Mouse (Mus musculus) lung, adult 2 months (tissue): Measurements from ENCODE around the gene Pnp. TPM values are rescaled to one million over a fixed set of nuclear protein-coding genes. Genes with fewer than 3 reads are reported as not detected.
"Not testable (repeated sequence)": the region's sequence is repeated elsewhere in the genome, so short reads cannot be mapped to it uniquely, and the experiment has no call there.

Experiments used
- DNase-seq: peaks from one replicate; pipeline ENCODE4 v3.0.0; 2022
- H3K4me1 ChIP-seq: fragments of 200-500 bp; 2 replicates; pipeline ENCODE4 v1.6.1; 2011; ENCODE audit warnings: low read length; ENCODE audit not compliant: control insufficient read depth, insufficient read depth
- H3K4me3 ChIP-seq: fragments of 200-500 bp; replicated peaks from 2 replicates; pipeline ENCODE3; 2011; ENCODE audit warnings: low read depth, mild to moderate bottlenecking, control low read depth, low read length; ENCODE audit errors: extremely low read depth
- CTCF ChIP-seq: fragments of 200-500 bp; IDR thresholded peaks from 2 replicates; pipeline ENCODE4 v1.5.1; 2011; ENCODE audit warnings: mild to moderate bottlenecking, low read length, control low read depth; ENCODE audit not compliant: insufficient read depth
- POLR2A ChIP-seq: fragments of 200-500 bp; IDR thresholded peaks from 2 replicates; pipeline ENCODE4 v1.6.1; 2011; ENCODE audit warnings: low read depth, mild to moderate bottlenecking, control low read depth, low read length, borderline replicate concordance; ENCODE audit errors: extremely low read depth
- WGBS: fragments of 180-500 bp; shearing (Covaris S2); methylation state at CpG from one replicate; pipeline ENCODE4 v1.1.7; 2018; 5-methylcytosine and 5-hydroxymethylcytosine counted together
- polyA plus RNA-seq: library from polyadenylated mRNA; depleted of rRNA; stranded (reverse); fragments of >200 nt; gene quantifications from 2 replicates; pipeline ENCODE4 v1.2.3, GENCODE M21; 2012; rRNA removed

The Pnp gene
- polyA plus RNA-seq, 1 experiment = 35.3 TPM

DNA sequence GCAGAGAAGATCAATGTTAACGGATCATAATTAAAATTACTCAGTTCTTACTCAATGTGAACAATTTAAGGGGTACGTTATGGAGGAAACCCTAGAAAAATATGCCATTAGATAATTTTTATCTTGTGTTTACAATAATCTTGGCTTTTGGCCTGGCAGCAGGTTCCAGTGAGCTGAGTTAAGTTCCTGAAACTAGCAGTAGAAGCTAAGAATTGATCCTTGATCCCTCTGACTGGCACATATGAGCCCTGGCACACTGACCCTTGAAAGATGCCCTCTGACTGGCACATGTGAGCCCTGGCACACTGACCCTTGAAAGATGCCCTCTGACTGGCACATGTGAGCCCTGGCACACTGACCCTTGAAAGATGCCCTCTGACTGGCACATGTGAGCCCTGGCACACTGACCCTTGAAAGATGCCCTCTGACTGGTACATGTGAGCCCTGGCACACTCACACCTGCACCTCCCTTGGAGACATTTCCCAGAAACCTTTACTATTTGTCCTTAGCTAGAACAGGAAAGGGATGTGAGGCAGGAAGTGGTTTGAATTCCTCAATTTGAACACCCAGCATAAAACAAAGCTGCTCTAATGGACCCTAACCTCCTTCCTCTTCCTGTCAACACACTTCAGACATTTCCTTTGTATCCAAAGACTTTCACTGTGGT is 67.3 kb downstream of the Pnp start:
- 43% methylated on average over 2 of the region's 2 CpGs for WGBS
- no peak for DNase-seq
- H3K4me1 ChIP-seq = peaks cover 10% of the 10 kb centered on the region; the same call in 1 of the 2 replicates
- TF ChIP-seq POLR2A (no peak), CTCF (no peak)
- H3K4me3 ChIP-seq = no peak overlapping the region

DNA sequence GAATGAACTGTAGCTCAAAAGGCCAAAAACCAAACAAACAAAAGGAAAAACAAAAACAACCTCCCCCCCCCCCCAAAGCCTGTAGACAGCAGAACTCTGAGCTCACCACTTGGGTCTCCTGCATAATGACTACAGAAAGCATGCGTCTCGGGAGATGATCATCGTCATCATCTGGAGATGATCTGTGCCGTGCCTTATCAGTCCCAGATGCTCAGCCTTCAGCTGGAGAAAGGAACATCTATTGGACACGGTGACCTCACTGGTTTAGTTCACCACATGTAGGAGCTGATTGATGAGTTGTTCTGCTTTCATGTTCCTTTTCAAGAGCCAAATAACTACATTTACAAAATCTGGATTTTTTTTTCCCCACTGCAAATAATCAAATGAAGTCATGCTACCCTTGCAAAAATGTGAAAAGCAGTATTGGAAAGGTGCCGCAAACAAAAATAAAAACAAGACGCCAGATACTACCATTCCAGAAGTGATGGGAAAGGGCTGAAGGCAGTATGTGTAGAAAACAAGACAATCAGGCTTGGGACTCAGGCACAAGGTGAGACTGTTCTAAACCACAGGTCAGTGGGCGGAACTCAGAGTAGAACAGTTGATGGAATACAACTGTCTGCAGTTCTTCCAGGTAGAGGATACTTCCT is 76.4 kb downstream of the Pnp start, which contains the start of gene Rnase10:
TSS of gene Rnase10 (plus strand) at position 600 of the 650 bp plus-strand sequence.
- H3K4me1 ChIP-seq = peaks cover 2% of the 10 kb centered on the region; the same call in 1 of the 2 replicates
- WGBS = 77% methylated on average over 8 of the region's 8 CpGs
- TF ChIP-seq CTCF (no peak), POLR2A (no peak)
- DNase-seq = no peak
- no peak within 1 kb of the TSS for H3K4me3 ChIP-seq

DNA sequence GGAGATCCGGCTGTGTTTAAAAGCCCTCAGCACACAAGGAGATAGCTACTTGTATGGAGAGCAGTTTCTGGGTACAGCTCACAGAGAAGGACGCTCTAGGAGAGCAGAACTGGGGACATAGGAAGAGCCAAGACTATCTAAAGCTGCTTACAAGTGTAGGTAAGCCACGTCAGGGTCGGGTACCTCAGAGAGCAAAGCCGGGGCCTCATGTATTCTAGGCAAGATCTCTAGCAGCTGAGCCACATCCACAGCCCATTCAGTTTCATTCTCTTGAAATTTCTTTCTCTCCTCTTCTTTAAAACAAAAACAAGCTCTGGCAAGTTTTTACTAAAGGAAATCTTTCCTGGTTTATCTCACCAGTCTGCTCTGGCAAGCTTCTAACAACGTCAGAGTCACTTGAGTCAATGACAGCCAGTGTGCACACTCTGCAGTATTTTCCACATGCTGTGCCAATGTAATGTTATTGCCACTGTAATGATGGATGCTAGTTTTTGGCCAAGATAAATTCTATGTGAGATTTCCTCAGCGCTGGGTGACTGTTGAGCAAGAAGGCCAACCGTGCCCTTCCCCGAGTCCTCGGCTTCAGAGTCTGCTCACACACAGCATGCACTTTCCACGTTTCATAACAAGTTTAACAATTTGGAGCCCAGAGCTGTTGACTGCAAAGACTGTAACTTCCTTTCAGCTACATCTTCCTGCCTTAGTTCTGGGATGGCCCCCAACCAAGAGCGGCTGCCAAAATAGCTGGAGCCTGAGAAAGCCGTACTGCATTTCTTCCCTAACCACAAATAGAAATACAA is 77.2 kb downstream of the Pnp start:
- DNase-seq = peak; percentile 20
- WGBS = 32% methylated on average over 13 of the region's 13 CpGs

DNA sequence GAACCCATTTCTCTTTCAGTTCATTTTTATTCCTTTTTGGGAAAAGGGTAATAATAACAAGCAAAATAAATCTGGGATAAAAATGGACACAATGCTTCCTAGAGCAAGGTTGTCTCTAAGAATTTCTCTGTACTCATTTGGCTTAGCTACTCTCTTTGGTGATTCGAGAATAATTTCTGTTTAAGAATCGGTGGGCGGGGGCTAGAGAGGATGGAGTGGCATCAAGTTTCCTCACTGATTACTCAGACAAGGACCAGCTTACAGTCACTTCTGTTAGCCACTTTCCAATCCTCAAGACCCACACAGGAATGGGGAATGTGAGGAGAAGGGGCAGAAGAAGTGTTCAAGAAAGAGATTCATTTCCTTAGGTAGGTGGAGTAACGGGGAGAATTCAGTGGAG is 77.9 kb downstream of the Pnp start:
- DNase-seq = no peak
- TF ChIP-seq CTCF (no peak), POLR2A (no peak)
- H3K4me1 ChIP-seq = peaks cover 2% of the 10 kb centered on the region; the same call in 1 of the 2 replicates
- 53% methylated on average over 4 of the region's 4 CpGs for WGBS
- no peak overlapping the region for H3K4me3 ChIP-seq

More for the DNA sequence above, 77.2 kb downstream of the Pnp start:
- TF ChIP-seq CTCF (no peak), POLR2A (no peak)
- H3K4me1 ChIP-seq = peaks cover 2% of the 10 kb centered on the region; the same call in 1 of the 2 replicates
- no peak overlapping the region for H3K4me3 ChIP-seq

DNA sequence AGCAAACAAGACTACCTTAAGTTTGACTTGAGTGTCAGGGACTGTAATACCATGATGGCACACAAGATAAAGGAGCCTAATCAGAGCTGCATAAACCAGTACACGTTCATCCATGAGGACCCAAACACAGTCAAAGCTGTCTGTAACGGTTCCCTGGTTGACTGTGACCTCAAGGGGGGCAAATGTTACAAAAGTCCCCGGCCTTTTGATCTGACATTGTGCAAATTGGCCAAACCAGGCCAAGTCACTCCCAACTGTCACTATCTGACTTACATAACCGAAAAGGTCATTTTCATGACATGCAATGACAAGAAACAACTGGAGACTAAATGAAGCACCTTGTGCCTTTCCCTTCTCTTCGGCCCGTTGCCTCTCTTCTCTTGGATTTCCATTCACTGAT is 78.7 kb downstream of the Pnp start:
- no peak for TF ChIP-seq CTCF
- no peak for TF ChIP-seq POLR2A
- no peak for DNase-seq
- 76% methylated on average over 6 of the region's 6 CpGs for WGBS
- H3K4me1 ChIP-seq = peaks cover 2% of the 10 kb centered on the region; the same call in 1 of the 2 replicates
- H3K4me3 ChIP-seq = no peak overlapping the region

DNA sequence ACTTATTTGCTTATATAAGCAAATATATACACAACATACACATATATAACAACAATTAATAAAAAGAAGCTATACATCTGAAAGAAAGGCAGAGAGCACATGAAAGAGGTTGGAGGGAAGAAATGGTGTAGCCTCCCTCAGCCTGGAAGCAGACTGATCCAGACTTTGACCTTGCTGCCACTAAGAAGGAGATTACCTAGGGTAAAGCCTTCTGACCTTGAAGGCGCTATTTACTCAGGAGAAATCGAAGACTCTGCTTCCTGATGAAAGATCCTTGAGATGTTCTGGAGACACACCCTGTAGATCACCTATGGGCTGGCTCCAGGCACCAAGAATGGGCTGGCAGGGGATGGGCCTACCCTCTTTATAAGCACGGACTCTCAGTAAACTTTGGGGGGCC is 83.8 kb downstream of the Pnp start:
- not testable (repeated sequence) for DNase-seq, H3K4me1 ChIP-seq, H3K4me3 ChIP-seq
- WGBS = 80% methylated on average over 3 of the region's 3 CpGs

Other genes starting within 250 kb of the Pnp start
- gene Olfr747, start 237.9 kb upstream of the Pnp start, polyA plus RNA-seq = not detected in 2 replicates
- gene Olfr748, start 223.7 kb upstream of the Pnp start, polyA plus RNA-seq = not detected in 2 replicates
- not detected in 2 replicates for gene Olfr749, start 186.0 kb upstream of the Pnp start, polyA plus RNA-seq
- 22.4 and 32.2 TPM in 2 replicates for gene Ttc5, start 145.6 kb upstream of the Pnp start, polyA plus RNA-seq
- not detected in 2 replicates for gene Ccnb1ip1, start 123.3 kb upstream of the Pnp start, polyA plus RNA-seq
- 9.6 and 17.4 TPM in 2 replicates for gene Parp2, start 123.2 kb upstream of the Pnp start, polyA plus RNA-seq
- gene Tep1, start 60.5 kb upstream of the Pnp start, polyA plus RNA-seq = 28.1 and 28.6 TPM in 2 replicates
- 1.4 and 3.7 TPM in 2 replicates for gene Klhl33, start 33.6 kb upstream of the Pnp start, polyA plus RNA-seq
- 104 and 122 TPM in 2 replicates for gene Osgep, start 6.2 kb upstream of the Pnp start, polyA plus RNA-seq
- 12.0 and 23.2 TPM in 2 replicates for gene Apex1, start 6.1 kb upstream of the Pnp start, polyA plus RNA-seq
- gene Pip4p1, start 226 bp upstream of the Pnp start, polyA plus RNA-seq = 99.1 and 111 TPM in 2 replicates
- gene Gm49342, start 13.4 kb downstream of the Pnp start, polyA plus RNA-seq = 20.3 and 46.2 TPM in 2 replicates
- 0.97 and 1.1 TPM in 2 replicates for gene Pnp2, start 24.9 kb downstream of the Pnp start, polyA plus RNA-seq
- 0.14 TPM in 1 of 2 replicates, not detected in the other for gene Rnase10, start 76.7 kb downstream of the Pnp start, polyA plus RNA-seq
- not detected in 2 replicates for gene Rnase9, start 110.8 kb downstream of the Pnp start, polyA plus RNA-seq
- not detected in 2 replicates for gene Rnase11, start 119.1 kb downstream of the Pnp start, polyA plus RNA-seq
- not detected in 2 replicates for gene Rnase12, start 126.6 kb downstream of the Pnp start, polyA plus RNA-seq
- 3.1 and 3.6 TPM in 2 replicates for gene Olfr750, start 143.4 kb downstream of the Pnp start, polyA plus RNA-seq
- 581 and 650 TPM in 2 replicates for gene Rnase4, start 160.0 kb downstream of the Pnp start, polyA plus RNA-seq
- gene Ang, start 160.1 kb downstream of the Pnp start, polyA plus RNA-seq = 61.7 and 72.5 TPM in 2 replicates
- 0.08 TPM in 1 of 2 replicates, not detected in the other for gene Eddm3b, start 183.3 kb downstream of the Pnp start, polyA plus RNA-seq
- gene Rnase6, start 192.8 kb downstream of the Pnp start, polyA plus RNA-seq = 12.1 and 19.2 TPM in 2 replicates
- gene Rnase1, start 215.7 kb downstream of the Pnp start, polyA plus RNA-seq = 3.7 and 4.8 TPM in 2 replicates
- gene Rnase2b, start 231.2 kb downstream of the Pnp start, polyA plus RNA-seq = 0.40 TPM in 1 of 2 replicates, not detected in the other